Mouse (Mus musculus) spleen, postnatal 4 days (tissue): ENCODE results near the gene Emcn.

Experiments
- DNase-seq, 2 experiments: peaks; one replicate each; pipeline ENCODE4 v3.0.0; 2022; ENCODE audit warnings: low spot score in 2 of 2

Emcn gene

DNA sequence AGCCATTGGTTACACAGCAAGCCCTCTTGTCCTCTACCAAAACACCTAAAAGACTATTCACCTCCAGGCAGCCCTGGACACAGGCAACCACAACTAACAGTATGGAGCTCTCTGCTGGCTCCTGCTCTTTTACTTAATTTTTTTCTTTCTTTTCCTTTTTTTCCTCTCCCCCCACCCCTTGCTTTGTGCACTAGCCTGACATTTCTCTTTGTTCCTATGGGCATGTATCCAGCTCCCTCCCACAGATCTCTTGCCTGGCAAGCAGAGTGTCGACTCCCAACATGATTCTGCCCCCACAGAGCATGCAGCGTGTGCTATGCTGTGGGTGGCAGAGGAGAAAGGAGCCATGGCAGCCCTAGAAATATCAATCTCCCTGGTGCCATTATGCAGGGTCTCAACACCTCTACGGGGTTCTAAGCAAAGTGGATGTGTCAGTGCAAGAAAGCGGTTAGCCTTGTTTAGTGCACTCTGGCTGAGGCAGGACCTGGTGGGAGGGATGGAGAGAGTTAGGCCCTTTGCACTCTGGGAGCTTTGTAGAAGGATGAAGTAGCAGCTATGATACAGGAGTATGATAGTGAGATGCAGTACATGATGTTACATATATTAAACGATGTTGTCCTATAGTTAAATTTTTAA is 74.7 kb downstream of the Emcn start:
- DNase-seq = no peak

DNA sequence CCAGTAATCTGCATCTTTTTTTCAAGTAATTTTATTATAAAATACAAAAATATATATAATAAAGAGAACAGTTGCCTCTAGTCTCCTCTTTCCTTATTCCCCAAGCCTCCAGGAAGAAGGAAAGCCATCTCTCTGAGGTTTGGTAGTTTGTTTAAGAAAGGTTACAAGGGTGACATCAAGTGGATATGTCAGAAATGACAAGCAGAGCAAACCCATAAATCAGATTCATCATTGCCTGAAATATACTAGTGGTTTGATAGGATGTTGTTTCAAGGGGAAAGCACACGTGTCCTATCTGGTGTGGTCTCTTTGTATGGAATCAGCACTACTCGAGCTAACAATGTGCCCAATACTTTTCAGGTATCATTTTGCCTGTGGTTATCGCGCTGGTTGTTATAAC is 77.8 kb downstream of the Emcn start:
- no peak for DNase-seq

GRCm38 (mm10) chr3:137429516-137429915 is 88.6 kb downstream of the Emcn start:
- DNase-seq = no peak

DNA sequence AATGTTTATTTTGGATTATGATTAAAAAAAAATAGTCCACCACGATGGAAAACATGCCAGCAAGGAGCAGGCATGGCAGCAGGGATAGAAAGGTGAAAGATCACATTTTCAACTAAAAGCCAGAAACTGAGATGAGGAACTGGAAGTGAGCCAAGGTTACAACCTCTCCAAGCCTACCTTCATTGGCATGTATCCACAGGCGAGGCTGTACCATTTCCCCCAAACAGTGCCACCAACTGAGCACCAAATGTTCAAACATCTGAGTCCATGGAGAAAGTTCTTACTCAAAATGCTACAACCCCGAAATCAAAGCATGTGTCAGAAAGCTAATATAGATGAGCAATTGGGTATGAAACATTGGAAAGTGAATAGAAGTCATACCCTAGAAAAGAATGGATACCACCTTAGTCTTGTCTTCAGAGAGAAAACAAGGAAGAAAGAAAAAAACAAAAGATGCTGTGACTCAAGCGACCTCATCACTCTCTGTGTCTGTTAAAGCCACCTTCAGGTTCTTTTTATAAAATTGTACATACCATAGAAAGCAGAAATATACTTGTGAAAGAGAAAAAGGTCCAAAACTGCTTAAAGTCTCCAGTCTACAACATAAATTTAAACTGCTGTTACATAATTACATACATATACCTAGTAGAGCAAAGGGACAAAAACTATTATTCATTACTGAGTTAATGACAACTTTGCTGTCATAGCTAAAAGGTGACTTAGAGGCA is 124.2 kb downstream of the Emcn start:
- DNase-seq = no peak

DNA sequence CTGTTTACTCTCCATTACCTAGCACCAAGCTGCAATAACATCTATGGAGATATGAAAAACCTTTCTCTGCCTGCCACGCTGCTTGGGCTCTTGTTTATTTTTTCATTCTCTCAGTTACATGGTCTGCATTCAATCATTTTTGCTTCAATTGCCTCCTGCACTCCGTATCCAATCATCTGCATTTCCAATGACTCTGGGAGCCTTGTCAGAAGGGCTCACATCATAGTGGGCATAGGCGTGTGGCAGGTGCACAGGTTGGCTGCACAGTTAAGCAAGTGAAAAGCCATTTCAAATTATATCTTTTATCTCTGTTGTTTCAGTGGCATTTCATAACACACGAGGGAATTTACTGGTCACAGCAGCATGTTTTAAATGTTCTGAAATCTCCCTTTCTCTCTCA is 125.1 kb downstream of the Emcn start:
- no peak for DNase-seq

- no peak for DNase-seq
These were observed 125.9 kb downstream of the Emcn start for GRCm38 (mm10) chr3:137466766-137467165.

DNA sequence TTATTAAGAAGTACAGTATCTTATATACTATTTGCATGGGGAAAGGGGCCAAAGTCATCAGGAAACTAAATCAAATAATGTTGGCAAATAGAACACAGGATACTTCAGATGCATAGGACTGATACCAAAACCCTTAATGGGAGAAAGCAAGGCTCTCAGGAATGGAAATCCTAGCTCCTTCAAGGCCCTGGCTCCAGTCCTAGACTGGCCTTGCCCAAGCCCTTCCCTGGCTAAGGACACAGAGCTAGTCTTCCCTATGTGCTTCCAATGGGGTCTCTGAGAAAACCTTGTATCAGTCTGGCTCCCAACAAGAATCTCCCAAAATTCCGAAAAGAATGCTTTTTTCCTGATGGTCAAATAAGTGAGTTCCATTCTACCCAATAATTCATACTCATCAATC is 126.5 kb downstream of the Emcn start:
- no peak for DNase-seq

- DNase-seq = no peak
These were observed 131.3 kb downstream of the Emcn start for GRCm38 (mm10) chr3:137472145-137472544.

- no peak for DNase-seq
These were observed 139.0 kb downstream of the Emcn start for GRCm38 (mm10) chr3:137479761-137480339.

GRCm38 (mm10) chr3:137481157-137481556 is 140.3 kb downstream of the Emcn start:
- no peak for DNase-seq
